Mouse (Mus musculus): ENCODE results near the gene Kmt2d. TPM values are rescaled to one million over a fixed set of nuclear protein-coding genes. Genes with fewer than 3 reads are reported as not detected.
"Not testable (repeated sequence)": the region's sequence is repeated elsewhere in the genome, so short reads cannot be mapped to it uniquely, and the experiment has no call there.

Gene Kmt2d
- total RNA-seq, 2 experiments from 2014 or later, result 62.4 to 64.3 TPM

DNA sequence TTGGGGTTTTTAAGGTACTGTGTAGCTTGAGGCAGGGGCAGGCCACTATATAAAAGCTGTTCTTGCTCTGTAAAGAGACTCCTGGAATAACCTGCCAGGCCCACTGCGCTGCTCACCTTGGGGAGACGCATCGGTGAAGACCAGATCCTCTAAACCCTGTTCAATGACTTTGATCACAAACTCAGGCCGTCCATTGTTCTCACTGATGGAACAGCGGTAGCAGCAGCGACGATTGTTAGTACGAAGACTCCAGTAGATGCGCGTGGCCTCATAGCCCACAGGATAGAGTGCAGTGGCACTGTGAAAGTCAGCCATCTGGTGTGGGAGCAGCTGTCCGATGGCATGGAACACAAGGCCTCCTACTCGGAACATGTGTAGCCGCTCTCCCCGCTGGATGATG, 31.8 kb downstream of the Kmt2d start:
- intact Hi-C loops (cut with DNase I), result no loop called here
- DNase-seq (ENCODE audit: extremely low spot score in 1 of 2, low spot score in 2 of 2), result no peak

DNA sequence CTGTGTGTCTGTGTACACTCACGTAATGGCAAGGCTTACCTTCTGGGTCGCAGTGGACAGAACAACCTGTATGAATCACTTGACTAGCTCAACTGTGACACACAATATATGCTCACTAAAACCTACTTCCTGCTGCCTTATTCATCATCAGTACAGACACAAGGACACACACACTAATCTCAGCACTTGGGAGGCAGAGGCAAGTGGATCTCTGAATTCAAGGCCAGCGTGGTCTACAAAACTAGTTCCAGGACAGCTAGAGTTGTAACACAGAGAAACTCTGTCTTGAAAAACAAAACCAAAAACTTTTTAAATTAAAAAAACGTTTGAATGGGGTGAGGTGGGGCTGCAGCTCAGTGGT, 33.3 kb downstream of the Kmt2d start:
- no peak for DNase-seq (ENCODE audit: extremely low spot score in 1 of 2, low spot score in 2 of 2)
- intact Hi-C loops (cut with DNase I), result no loop called here

DNA sequence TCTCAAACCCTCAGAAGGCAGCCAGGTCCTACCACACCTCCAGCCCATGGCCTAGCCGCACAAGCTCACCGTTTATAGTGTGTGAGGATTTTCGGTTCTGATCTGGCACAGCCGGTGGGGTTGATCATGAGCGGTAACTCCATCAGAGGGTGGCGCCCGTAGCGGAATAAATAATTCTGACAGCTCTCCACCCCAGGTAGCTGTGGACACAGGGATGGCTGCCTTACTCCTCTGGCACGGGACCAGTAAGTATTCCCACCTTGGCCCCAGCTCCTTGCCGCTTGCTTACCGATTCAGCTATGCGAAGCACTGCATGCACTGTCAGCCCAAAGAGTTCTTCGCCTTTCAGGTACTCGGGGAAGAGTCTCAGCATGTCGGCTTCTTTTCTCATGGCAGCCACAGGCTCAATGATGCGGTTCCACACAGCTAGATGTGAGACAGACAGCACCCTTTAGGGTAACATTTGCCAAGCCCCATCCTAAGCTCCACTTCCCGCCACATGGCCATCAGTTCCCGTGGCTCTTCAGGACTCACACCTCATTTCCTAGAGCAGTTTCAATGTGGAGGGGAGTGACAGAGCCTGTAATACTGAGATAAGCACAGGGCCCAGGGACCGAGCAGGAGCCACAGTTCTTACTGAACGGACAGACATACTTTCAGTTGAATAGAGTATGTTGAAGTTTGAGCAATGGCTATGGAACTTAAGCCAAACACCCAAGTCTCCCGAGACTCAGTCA, 33.8 kb downstream of the Kmt2d start:
- intact Hi-C loops (cut with DNase I), result no loop called here
- no peak for DNase-seq (ENCODE audit: extremely low spot score in 1 of 2, low spot score in 2 of 2)

DNA sequence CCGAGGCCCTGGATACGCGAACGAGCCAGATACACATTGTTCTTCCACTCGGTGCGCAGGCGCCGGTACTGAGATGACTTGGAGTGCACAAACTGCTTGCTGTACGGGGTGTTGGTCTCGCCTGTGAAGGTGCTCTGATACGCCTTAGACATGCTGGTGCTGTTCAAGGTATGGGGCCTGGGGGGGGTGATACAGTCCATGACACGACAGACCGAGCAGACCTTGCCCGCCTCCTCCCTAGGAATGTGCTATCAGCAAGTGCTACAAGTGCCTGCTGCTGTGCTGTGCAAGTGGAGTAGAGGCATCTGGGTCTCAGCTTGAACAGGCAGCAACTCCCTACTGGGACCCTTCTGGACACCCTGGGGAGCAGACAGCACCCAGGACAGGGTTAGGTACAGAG, 35.7 kb downstream of the Kmt2d start:
- intact Hi-C loops (cut with DNase I), result no loop called here
- no peak for DNase-seq (ENCODE audit: extremely low spot score in 1 of 2, low spot score in 2 of 2)

DNA sequence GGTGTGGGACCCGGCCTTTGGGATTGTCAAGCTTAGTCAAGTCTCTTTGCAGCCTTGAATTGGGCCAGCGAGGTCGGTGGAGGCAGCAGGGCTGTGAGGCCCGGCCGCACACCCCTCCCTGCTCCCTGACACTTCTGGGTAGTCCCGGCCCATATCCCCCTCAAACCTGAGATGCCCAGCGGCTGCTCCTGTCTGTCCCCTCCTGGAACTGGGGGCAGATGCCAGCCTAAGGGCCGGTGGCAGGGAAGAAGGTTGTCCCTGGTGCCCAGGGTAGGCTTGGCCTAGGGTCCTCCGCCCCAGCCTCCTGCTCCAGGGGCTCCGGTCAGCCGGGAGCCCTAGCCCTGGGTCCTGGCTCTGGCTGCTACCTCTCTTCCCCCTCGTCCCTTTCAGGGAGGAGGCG, 36.9 kb downstream of the Kmt2d start:
- no peak for DNase-seq (ENCODE audit: extremely low spot score in 1 of 2, low spot score in 2 of 2)
- intact Hi-C loops (cut with DNase I), result loop anchor here (5.0 kb wide), 1 partner anchor 33 kb away; no protein-coding TSS in a partner anchor

DNA sequence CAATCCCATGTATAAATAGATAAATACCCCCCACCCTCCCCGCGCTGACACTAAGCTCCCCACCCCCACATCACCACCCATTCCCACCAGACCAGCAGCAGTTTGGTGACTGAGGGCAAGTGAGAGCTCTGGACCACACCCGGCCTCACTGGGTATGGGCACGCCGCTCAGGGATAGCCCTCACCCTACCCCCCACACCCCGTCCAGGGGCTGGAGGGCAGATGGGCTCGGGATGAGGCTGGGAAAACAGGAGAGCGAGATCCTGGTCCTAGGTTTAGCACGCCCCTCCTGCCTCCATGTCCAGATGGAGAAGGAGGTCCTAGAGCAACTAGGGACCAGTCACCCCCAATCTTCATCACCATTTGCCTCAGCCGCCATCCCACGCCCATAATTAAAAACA, 37.7 kb downstream of the Kmt2d start:
- intact Hi-C loops (cut with DNase I), result loop anchor here (5.0 kb wide), 1 partner anchor 34 kb away; no protein-coding TSS in a partner anchor
- DNase-seq (ENCODE audit: extremely low spot score in 1 of 2, low spot score in 2 of 2), result no peak

DNA sequence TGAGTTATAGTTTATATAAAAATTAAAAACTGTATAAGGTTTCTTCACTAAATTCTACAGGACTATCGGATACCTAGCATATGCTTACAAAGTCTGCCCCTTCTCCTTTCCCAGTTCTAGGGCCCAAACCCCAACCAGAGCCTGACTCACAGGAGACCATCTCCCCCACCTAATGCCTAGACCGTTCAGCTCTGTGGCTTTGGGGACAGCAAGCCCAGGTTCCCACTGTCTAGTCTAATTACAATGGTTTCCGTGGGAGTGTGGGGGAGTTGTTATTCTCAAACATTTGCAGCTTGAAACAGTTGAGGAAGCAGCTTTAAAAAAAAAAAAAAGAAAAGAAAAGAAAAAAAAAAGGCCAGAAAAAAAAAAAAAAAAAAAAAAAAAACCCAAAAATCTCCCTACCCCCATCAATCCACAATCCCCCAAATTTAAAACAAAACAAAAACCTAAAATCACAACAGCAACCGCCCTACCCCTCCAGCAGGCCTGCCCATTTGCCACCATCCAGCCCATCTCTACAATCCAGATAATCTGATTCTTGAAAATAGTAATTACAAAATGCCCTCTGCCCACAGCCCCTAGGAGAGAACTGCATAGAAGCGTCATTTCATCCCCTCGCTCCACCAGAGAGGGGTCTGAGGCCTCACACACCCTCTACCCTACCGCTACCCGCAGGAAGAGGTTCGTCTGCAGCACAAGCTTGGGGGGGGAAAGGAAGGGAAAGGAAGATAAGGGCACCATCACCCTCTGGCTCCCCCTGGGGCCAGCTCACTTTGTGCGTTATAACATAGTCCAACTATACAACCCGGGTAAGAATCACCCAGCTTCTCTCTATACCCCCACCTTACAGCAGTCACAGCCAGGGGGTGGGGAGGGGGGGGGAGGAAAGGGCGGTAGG, 38.6 kb downstream of the Kmt2d start:
- no peak for DNase-seq (ENCODE audit: extremely low spot score in 1 of 2, low spot score in 2 of 2)
- intact Hi-C loops (cut with DNase I), result loop anchor here (5.0 kb wide), 1 partner anchor 35 kb away; no protein-coding TSS in a partner anchor

DNA sequence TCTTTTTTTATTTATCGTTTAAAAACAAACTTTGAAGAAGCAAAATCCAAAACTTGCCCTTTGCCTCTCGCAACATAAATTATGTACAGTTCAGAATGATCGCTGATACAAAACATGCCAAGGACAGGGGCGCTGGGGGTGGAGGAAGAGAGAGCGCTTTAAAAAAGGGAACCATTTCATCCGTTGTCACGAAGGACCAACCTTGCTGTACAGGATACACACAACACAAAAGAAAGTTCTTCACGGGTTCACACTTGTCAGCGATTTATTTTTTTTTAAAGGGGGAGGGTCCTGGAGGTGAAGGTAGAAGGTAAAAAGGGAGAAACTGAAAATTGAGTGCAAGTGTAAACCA, 39.3 kb downstream of the Kmt2d start:
- DNase-seq (ENCODE audit: extremely low spot score in 1 of 2, low spot score in 2 of 2), result no peak

DNA sequence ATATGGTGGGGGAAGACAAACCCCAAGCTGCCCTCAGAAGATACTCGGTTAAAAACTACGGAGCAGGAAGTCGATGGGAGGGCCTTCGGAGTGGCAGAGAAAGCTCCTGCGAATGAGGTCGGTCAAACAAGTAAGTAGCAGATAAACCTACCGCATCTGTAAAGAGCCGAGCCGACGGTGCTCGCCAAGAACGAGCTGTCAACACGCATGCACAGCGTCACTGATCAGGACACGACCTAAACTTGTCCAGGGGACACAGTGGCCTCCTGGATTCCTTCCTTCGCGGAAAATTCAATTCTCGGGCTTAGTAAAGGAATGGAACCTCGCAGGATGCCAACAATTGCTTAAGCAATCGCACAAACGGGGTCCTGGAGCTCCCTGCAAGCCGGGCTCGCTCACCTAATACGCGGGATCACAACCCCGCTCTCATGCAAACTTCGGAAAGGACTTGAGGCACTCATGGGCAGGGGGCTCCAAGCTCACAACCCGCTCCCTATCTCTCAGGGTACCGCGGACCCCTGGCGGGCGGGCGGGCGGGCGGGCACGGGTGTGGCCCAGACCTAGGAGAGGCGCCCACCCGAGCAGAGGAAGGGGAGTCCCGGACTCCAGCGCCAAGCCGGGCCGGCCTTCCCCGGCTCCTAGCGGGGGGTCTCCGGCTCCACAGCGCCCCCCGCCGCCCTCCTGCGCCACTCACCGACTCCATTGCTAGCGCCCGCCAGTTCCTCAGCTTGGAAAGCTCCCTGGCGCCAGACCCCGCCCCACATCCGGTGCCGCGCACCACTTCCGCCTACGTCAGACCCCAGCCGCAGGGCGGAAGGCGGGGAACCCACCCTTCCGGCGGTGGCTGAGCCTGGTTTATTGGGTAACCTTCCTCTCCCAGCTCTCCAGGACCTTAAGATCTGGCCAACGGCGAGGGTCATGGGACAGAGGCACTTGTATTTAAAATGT, 40.0 kb downstream of the Kmt2d start, which contains the start of gene Prkag1:
TSS of gene Prkag1 (minus strand) at position 786 of the 948 bp plus-strand sequence.
- intact Hi-C loops (cut with DNase I), result loop anchor here (5.0 kb wide), 1 partner anchor 36 kb away; no protein-coding TSS in a partner anchor
- DNase-seq (ENCODE audit: extremely low spot score in 1 of 2, low spot score in 2 of 2), result peak; percentile 91 to 98

More for the DNA sequence above, 39.3 kb downstream of the Kmt2d start:
- intact Hi-C loops (cut with DNase I), result loop anchor here (5.0 kb wide), 1 partner anchor 36 kb away; no protein-coding TSS in a partner anchor

DNA sequence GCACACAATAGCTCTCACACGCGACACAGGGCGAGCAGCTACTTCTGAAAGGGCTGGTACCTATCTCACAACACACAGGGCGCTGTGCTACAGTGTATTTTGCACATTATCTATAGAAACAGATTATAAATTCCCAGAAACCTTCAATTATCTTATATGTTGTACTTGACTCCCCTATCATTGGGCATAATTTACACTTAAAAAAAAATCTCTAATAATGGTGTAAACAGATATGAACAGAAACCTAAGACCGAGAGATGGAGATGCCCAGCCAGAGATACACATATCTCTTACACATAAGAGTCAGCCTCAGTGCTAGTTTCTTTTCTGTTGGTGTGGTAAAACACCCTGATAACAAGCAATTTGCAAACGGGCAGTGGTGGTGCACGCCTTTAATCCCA, 43.4 kb downstream of the Kmt2d start:
- DNase-seq (ENCODE audit: extremely low spot score in 1 of 2, low spot score in 2 of 2), result no peak
- intact Hi-C loops (cut with DNase I), result no loop called here

DNA sequence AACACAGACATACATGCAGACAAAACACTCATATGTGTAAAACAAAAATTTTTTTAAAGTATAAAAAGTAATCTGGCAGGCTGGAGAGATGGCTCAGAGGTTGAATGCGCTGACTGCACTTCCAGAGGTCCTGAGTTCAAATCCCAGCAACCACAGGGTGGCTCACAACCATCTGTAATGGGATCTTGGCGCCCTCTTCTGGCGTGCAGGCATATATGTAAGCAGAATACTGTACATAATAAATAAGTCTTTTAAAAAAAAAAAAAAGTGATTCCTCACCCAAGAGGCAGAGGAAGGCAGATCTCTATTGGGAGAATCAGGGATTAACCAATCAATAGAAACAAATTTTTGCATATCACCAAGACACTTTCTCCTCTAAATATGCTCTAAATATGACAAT, 47.6 kb downstream of the Kmt2d start:
- DNase-seq (ENCODE audit: extremely low spot score in 1 of 2, low spot score in 2 of 2), result no peak
- intact Hi-C loops (cut with DNase I), result no loop called here

DNA sequence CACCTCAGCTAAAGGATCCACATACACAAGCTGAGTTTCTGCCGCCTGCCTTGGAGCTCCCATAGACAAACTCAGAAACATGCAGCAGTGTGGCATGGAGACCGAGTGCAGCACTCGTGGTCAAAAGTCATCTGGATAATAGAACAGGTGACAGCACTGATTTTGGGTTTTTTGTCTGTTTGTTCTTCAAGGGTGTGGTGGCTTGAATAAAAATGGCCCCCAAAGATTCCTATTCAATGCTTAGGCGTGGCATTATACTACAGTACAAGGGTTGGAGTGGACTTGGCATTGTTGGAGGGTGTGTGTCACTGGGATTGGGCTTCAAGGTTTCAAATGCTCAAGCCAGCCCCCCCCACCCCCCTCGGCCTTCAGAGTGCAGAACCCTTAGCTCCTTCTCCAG, 48.9 kb downstream of the Kmt2d start:
- intact Hi-C loops (cut with DNase I), result no loop called here
- DNase-seq (ENCODE audit: extremely low spot score in 1 of 2, low spot score in 2 of 2), result no peak

DNA sequence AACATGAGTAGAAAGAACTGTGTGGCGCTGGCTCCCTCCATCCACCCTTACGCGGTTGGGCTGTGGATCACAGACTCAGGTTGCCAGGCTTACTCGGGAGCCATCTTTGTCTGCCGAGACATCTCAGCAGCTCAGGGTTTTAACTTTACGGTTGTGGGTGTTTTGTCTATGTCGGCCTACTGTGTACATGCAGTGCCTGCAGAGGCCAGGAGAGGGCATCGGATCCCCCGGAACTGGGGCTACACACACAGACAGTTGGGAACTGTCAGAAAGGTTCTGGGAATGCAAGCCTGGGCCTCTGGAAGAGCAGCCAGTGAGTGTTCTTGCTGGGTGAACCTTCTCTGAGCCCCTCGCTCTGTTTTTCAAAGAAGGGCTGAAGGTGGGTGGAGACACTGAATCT, 49.6 kb downstream of the Kmt2d start:
- intact Hi-C loops (cut with DNase I), result no loop called here
- no peak for DNase-seq (ENCODE audit: extremely low spot score in 1 of 2, low spot score in 2 of 2)

DNA sequence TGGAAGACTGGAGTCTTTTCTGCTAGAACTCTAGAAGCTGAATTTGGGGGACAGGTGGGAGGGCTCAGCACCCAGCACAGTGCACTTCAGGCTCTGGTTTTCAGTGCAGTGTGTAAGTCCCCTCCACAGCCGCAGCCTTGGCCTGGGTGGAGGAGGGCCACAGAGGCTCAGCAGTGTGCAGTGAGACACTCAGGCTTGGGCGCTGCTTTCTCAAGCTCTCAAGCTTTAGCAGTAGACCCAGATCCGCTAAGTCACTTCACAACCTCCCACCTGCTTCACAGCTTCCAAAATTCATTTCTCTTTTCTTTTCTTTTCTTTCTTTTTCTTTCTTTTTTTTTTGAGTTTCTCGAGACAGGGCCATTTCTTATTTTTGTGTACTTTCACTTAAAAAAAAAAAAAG, 50.1 kb downstream of the Kmt2d start:
- intact Hi-C loops (cut with DNase I), result no loop called here
- no peak for DNase-seq (ENCODE audit: extremely low spot score in 1 of 2, low spot score in 2 of 2)

DNA sequence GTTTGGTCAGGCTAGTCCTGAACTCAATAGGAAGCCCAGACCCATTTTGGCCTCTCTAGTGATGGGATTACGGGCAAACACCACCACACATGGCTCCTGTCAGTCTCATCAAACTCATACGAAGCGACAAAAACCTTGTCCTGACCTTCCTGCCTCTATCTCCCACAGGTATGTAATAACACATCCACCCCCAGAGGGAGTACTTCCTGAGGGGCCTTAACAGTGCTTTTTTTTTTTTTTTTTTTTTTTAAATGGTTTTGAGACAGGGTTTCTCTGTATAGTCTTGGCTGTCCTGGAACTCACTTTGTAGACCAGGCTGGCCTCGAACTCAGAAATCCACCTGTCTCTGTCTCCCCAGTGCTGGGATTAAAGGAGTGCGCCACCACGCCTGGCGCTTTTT, 52.8 kb downstream of the Kmt2d start:
- intact Hi-C loops (cut with DNase I), result no loop called here
- DNase-seq (ENCODE audit: extremely low spot score in 1 of 2, low spot score in 2 of 2), result no peak

DNA sequence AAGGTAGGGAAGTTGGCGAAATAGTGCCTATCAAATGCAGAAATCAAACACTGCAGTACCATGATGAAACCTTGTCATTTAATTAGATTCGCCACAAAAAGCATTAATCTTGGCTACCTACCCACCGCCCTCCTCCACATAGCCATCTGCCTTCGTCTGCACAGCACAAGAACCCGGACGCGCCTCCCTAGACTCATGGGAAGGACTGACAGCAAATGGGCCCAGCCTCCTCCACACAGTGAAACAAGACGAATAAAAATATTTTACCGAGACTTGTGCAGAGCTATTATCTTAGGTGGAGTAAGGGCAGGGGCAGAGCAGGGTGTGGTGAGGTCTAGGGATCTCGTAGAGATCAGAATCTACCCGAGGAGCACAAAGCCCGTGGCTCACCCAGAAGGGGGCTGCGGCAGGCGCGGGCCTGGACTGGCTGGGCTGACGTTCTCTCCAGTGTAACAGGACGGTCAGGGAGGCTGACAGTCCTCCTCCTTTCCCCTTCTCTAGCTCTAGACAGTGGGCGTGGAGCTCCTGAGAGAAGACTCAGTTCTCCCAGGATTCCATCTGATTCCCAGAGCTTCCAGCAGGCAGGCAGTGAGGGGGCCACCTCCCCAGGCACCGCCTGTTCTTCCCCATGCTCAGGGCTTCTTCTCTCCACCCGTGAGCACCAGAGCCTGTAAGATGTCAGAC, 58.1 kb downstream of the Kmt2d start:
- DNase-seq (ENCODE audit: extremely low spot score in 1 of 2, low spot score in 2 of 2), result peak; percentile 52
- intact Hi-C loops (cut with DNase I), result no loop called here

DNA sequence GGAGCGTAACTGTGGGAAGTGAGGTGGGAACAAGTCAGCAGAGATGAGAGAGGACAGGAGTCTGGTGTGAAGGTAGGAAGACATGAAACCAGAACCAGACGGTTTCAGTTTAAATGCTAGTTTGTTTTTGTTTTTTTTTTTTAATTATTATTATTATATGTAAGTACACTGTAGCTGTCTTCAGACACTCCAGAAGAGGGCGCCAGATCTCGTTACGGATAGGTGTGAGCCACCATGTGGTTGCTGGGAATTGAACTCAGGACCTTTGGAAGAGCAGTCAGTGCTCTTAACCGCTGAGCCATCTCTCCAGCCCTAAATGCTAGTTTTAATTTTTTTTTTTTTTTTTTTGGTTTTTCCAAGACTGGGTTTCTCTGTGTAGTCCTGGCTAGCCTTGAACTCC, 60.8 kb downstream of the Kmt2d start:
- intact Hi-C loops (cut with DNase I); DNase-seq (ENCODE audit: extremely low spot score in 1 of 2, low spot score in 2 of 2): not testable (repeated sequence)

DNA sequence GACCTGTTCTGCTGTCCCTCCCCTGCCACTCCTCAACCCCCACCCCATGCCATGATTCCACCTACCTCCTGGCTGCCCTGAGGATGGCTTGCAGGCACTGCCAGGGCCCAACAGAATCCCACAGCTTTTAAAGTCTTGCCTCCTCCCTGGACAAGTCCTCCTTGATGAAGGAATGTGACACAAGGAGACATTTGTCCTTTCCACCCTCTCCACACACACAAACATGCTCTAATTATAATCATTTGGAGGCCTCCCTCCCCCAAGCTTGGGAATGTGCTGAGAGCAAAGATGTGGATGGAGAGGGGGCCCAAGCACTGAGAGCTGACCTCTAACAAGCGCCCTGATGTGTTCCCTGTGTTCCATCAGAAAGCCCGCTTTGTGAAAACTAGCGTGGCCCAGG, 61.6 kb downstream of the Kmt2d start, which contains the start of gene Ddn:
TSS of gene Ddn (minus strand) at position 101 of the 400 bp plus-strand sequence.
- intact Hi-C loops (cut with DNase I), result no loop called here
- no peak for DNase-seq (ENCODE audit: extremely low spot score in 1 of 2, low spot score in 2 of 2)
